Mouse (Mus musculus): ENCODE data around the gene Pxk.

GRCm38 (mm10) chr14:8135130-8135529 is 37.1 kb downstream of the Pxk start:
- no peak for TF ChIP-seq CTCF (IDR thresholded peaks at IDR 0.05; ENCODE audit: borderline replicate concordance, insufficient read depth, low read depth, low read length)
- TF ChIP-seq POLR2A (IDR thresholded peaks at IDR 0.05; ENCODE audit: borderline replicate concordance, insufficient read depth, low read length): no peak

Data from cerebellum, adult 2 months (tissue).